Mouse (Mus musculus): ENCODE measurements at regions not wholly inside any gene's neighbourhood (a gene's known extent, or its start where the extent isn't known, plus 50 kb on each side); places are given as distances from the start of the nearest gene placed in this dataset.

DNA sequence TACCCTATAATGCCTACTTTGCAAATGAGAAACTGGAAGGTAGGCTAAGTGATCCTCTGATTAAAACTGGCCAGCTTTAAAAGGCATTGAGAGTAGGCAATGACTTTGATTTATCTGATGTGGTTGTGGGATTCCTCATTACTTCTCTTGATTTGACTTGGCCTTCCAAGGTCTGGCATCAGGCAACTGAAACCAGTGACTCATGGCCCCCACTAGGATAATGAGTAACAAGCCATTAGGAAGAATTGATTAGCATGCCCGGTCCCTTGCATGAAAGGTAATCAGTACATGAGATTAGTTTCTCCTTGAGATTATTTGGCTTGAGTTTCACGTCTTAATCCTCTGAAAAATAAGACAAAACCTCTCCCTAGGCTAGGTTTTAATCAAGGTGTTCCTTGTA lies 56.8 kb upstream of the Magi1 start:
- no peak for TF ChIP-seq CTCF (IDR thresholded peaks at IDR 0.05; ENCODE audit: insufficient read depth, low read length)
- TF ChIP-seq POLR2A (IDR thresholded peaks at IDR 0.05; ENCODE audit: borderline replicate concordance, extremely low read depth, low read depth, low read length): no peak
